Mouse (Mus musculus): ENCODE data around the gene Ankrd9. TPM values are rescaled to one million over a fixed set of nuclear protein-coding genes. Genes with fewer than 3 reads are reported as not detected.

Ankrd9 gene
- polyA plus RNA-seq, 1 experiment from 2014 or later, result 14.2 TPM

DNA sequence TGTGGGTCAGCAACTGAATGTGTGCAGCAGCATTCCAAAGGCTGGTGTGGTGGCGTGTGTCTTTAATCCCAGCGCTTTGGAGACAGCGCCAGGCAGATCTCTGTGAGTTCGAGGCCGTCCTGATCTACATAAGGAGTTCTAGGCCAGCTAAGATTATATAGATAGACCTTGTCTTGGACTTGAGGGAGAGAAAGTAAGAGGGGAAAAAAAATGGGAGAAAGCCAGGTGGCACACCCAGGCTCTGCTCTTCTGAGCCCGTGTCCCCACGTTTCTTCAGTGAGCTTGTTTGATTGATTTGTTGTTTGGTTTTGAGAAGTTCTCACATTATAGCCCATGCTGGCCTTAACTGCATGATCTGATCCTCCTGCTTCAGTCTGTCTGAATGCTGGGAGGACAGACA lies 11.7 kb upstream of the Ankrd9 start:
- Histone ChIP-seq H3K4me2 (no peak overlapping the region), H3K9ac (no peak overlapping the region), H3K36me3 (no peaks in the 10 kb centered on the region), H3K4me3 (no peak overlapping the region), H3K4me1 (replicated peaks) (peaks cover 6% of the 10 kb centered on the region; the same call in 1 of the 2 replicates), H3K27me3 (replicated peaks) (no peaks in the 10 kb centered on the region; the same call in 1 of the 2 replicates), H3K27ac (ENCODE audit: poor library complexity, severe bottlenecking) (no peak overlapping the region), H3K9me3 (replicated peaks) (no peaks in the 10 kb centered on the region)
- no peak for ATAC-seq (ENCODE audit: insufficient number of reproducible peaks, low FRiP score)
- WGBS, result 90% methylated on average over 7 of the region's 7 CpGs

DNA sequence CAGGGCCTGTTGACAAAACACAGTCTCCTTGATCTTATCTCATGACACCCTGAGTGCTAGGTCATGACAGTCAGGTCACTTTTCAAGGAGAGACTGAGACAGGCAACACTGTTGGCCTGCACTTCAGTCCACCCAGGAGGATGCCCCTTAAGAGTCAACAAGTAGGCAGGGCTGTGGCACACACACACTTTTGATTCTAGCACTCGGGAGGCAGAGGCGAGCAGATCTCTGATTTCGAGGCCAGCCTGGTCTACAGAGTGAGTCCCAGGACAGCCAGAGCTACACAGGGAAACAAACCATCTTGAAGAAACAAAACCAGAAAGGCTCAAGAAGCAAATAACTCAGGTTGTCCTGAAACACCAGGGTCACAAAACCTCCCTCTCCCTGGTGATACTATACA lies 10.6 kb upstream of the Ankrd9 start:
- Histone ChIP-seq H3K27ac (ENCODE audit: poor library complexity, severe bottlenecking) (no peak overlapping the region), H3K36me3 (no peaks in the 10 kb centered on the region), H3K27me3 (replicated peaks) (no peaks in the 10 kb centered on the region; the same call in 1 of the 2 replicates), H3K4me3 (no peak overlapping the region), H3K4me1 (replicated peaks) (peaks cover 6% of the 10 kb centered on the region; the same call in 1 of the 2 replicates), H3K4me2 (no peak overlapping the region), H3K9ac (no peak overlapping the region), H3K9me3 (replicated peaks) (no peaks in the 10 kb centered on the region)
- WGBS, result 84% methylated on average over 3 of the region's 3 CpGs
- no peak for ATAC-seq (ENCODE audit: insufficient number of reproducible peaks, low FRiP score)

DNA sequence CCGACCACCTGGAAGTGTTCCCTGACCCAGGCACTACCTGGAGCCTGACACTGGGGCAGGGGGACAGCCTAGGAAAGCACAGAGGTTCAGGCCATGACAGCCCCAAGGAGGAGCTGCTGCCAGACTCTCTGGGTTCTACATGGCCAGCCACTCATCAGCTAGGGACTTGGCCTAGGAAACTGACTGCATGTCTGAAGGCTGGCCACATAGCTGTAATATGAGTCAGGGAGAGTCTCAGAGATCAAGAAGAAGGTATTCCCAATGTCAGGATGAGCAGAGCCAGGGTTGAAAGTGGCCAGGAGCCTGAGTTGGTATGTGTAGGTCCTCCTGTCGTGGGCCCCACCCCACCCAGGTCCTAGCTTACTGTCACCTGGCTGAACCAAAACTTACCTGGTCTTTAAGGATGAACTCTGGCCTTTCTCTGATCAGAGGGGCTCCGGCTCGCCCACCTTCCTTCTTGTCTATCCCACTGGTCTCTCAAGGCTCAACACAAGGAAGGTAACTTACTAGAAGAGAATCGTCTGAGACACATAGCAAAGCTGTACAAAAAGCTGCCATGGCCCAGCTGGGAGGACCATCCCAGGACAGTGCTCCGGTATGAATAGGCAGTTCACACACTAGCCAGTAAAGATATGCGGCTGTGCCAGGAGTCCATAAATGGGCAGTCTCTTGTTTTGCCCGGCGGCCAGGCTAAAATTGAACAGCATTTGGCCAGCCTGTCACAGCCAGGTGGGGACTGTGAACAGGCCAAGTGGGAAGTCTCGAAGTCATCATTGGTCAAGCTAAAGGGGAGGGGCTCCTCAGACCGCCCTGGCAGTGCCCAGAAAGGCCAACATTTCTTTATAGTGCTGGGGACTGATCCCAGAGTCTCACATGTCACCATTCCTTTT lies 7.9 kb upstream of the Ankrd9 start:
- no peaks in the 10 kb centered on the region; the same call in 1 of the 2 replicates for H3K27me3 ChIP-seq (replicated peaks)
- H3K4me2 ChIP-seq, result no peak overlapping the region
- H3K27ac ChIP-seq (ENCODE audit: poor library complexity, severe bottlenecking), result no peak overlapping the region
- 79% methylated on average over 11 of the region's 11 CpGs for WGBS
- 0 out of 2 replicates have a peak, but pooled peaks cover 6% of the 10 kb centered on the region for H3K4me1 ChIP-seq (replicated peaks)
- no peak for ATAC-seq (ENCODE audit: insufficient number of reproducible peaks, low FRiP score)
- H3K36me3 ChIP-seq, result no peaks in the 10 kb centered on the region
- no peaks in the 10 kb centered on the region for H3K9me3 ChIP-seq (replicated peaks)
- H3K4me3 ChIP-seq, result no peak overlapping the region
- no peak overlapping the region for H3K9ac ChIP-seq

DNA sequence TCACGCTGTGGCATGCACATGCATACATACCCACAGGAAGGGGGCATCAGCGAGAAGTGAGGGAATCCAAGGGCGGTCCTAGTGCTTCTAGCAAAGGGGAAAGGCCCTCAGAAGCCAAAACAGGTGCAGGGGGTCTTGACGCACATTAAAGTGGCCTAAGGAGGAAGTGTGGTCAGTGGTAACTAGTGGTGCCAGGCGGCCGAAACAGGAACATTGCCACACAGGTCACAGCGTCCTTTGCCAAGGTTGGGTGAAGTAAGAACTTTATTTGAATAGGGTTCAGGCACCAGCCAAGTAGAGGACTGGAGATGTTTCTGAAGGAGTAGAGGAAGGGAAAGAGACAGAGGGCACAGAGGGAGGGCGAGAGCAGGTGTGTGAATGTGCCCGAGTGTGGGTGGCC lies 6.3 kb upstream of the Ankrd9 start:
- no peaks in the 10 kb centered on the region; the same call in 1 of the 2 replicates for H3K27me3 ChIP-seq (replicated peaks)
- H3K4me1 ChIP-seq (replicated peaks), result no peaks in the 10 kb centered on the region
- H3K36me3 ChIP-seq, result no peaks in the 10 kb centered on the region
- H3K9me3 ChIP-seq (replicated peaks), result no peaks in the 10 kb centered on the region
- no peak overlapping the region for H3K4me2 ChIP-seq
- no peak overlapping the region for H3K4me3 ChIP-seq
- WGBS, result 83% methylated on average over 9 of the region's 9 CpGs
- no peak for ATAC-seq (ENCODE audit: insufficient number of reproducible peaks, low FRiP score)
- H3K27ac ChIP-seq (ENCODE audit: poor library complexity, severe bottlenecking), result no peak overlapping the region
- H3K9ac ChIP-seq, result no peak overlapping the region

DNA sequence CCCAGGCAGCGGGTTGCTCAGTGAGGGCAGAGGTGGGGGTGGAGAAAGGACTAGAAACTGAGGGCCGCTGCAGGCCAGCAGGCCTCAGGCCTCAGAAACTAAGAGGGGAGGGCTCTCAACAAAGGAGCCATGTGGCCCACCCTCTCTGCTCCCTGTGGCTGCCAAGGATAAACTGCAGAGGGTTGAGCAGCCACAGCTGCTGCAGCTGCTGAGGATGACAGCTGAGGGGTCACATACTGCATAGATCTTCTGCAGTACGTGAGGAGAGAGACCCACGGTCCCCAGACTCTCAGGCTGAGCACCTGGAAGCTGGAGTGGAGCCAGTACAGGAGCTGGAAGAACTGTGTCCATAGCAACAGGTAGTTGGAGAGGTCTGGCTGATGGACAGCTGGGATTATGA lies 5.8 kb upstream of the Ankrd9 start:
- H3K4me3 ChIP-seq, result no peak overlapping the region
- H3K4me1 ChIP-seq (replicated peaks), result peaks cover under 1% of the 10 kb centered on the region; the same call in 1 of the 2 replicates
- no peak for ATAC-seq (ENCODE audit: insufficient number of reproducible peaks, low FRiP score)
- H3K9me3 ChIP-seq (replicated peaks), result no peaks in the 10 kb centered on the region
- H3K9ac ChIP-seq, result no peak overlapping the region
- no peak overlapping the region for H3K4me2 ChIP-seq
- H3K36me3 ChIP-seq, result no peaks in the 10 kb centered on the region
- no peaks in the 10 kb centered on the region; the same call in 1 of the 2 replicates for H3K27me3 ChIP-seq (replicated peaks)
- no peak overlapping the region for H3K27ac ChIP-seq (ENCODE audit: poor library complexity, severe bottlenecking)
- WGBS, result 65% methylated on average over 4 of the region's 4 CpGs

DNA sequence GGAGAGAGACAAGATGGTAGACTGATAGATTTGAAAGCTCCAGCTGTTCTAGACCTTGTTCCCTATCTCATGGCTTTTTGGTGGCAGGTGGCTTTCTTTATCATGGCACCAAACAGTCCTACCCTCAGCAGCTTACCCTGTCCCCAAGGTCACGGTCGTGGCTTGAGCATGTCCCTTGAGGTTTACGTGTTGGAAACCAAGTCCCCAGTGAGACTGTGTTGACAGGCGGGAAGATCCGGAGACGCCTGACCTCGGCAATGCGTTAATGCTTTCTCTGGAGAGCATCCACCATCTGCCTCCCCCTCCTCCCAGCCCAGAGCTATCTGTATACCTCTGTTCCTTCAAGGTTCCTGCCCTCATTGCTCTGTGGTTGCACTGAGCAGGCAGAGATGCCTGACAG lies 4.9 kb upstream of the Ankrd9 start:
- Histone ChIP-seq H3K27ac (ENCODE audit: poor library complexity, severe bottlenecking) (no peak overlapping the region), H3K9me3 (replicated peaks) (no peaks in the 10 kb centered on the region), H3K9ac (no peak overlapping the region), H3K4me3 (no peak overlapping the region), H3K27me3 (replicated peaks) (no peaks in the 10 kb centered on the region; the same call in 1 of the 2 replicates), H3K4me1 (replicated peaks) (peaks cover 5% of the 10 kb centered on the region), H3K4me2 (no peak overlapping the region), H3K36me3 (no peaks in the 10 kb centered on the region)
- WGBS, result 60% methylated on average over 8 of the region's 8 CpGs
- no peak for ATAC-seq (ENCODE audit: insufficient number of reproducible peaks, low FRiP score)

DNA sequence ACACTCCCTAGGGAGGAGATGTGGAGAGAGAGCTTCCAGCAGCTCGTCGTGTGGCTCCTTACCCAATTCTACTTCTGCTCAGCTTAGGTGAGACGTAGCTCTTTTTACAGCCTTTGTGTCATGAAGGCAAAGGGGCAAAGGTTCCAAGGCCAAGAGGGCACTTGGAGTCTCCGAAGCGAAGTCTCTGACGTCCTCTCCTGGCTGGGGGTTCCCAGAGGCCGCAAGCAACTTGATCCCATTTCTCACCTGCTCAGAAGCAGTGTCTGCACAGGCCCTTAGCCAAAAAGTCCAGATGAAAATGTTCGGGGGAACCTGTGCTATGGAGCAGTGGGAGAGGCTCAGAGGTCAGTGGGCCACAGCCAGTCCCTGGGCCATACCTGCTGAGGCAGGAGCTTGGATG lies 4.2 kb upstream of the Ankrd9 start:
- Histone ChIP-seq H3K9me3 (replicated peaks) (no peaks in the 10 kb centered on the region), H3K27me3 (replicated peaks) (no peaks in the 10 kb centered on the region; the same call in 1 of the 2 replicates), H3K4me3 (no peak overlapping the region), H3K27ac (ENCODE audit: poor library complexity, severe bottlenecking) (no peak overlapping the region), H3K9ac (no peak overlapping the region), H3K4me2 (no peak overlapping the region), H3K36me3 (no peaks in the 10 kb centered on the region), H3K4me1 (replicated peaks) (peaks cover 8% of the 10 kb centered on the region)
- WGBS, result 82% methylated on average over 8 of the region's 8 CpGs
- no peak for ATAC-seq (ENCODE audit: insufficient number of reproducible peaks, low FRiP score)

DNA sequence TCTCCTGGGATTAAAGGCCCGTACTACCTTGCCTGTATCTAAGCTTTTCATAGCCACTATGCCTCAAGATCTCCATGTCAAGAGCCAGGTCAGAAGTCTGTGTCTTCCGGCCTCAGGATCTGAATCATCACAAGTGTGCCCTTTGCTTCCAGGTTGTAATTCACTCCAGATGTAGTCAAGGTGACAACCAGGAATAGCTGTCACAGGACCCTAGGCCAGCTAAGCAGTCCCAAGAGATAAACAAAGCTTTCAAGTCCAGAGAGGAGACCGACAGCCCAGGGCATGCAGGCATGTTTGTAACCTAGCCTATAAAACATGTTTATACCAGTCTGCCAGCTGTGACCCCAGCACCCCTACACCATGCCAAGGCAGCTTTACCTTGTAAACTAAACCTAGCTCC lies 2.9 kb upstream of the Ankrd9 start:
- Histone ChIP-seq H3K9me3 (replicated peaks) (no peaks in the 10 kb centered on the region), H3K4me1 (replicated peaks) (peaks cover 18% of the 10 kb centered on the region), H3K4me2 (no peak overlapping the region), H3K36me3 (peaks cover 8% of the 10 kb centered on the region), H3K9ac (no peak overlapping the region), H3K27me3 (replicated peaks) (peaks cover 8% of the 10 kb centered on the region; the same call in 1 of the 2 replicates), H3K4me3 (no peak overlapping the region), H3K27ac (ENCODE audit: poor library complexity, severe bottlenecking) (no peak overlapping the region)
- 75% methylated on average over 3 of the region's 3 CpGs for WGBS
- no peak for ATAC-seq (ENCODE audit: insufficient number of reproducible peaks, low FRiP score)

DNA sequence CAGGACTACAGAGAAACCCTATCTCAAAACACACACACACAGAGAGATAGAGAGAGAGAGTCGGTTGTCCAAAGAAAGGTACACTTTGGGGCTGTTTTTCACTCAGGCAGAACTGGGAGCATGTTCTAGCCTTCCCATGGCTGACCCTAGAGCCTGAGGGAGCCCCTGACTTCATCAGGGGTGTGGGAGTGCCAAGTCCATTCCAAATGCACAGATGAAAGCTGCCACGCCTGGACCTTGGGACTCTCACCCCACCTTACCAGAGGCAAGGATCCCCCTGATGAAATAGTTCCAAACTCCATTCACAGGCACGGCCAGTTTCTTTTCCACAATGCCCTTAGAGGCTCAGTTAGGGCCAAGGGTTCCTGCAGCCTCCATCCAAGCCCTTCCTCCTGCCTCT lies 968 bp upstream of the Ankrd9 start:
- Histone ChIP-seq H3K4me1 (replicated peaks) (peaks cover 18% of the 10 kb centered on the region), H3K36me3 (peaks cover 25% of the 10 kb centered on the region), H3K4me3 (no peak overlapping the region), H3K27me3 (replicated peaks) (peaks cover 9% of the 10 kb centered on the region; the same call in 1 of the 2 replicates), H3K9me3 (replicated peaks) (no peaks in the 10 kb centered on the region), H3K9ac (no peak overlapping the region; the same call in 1 of the 2 replicates), H3K27ac (ENCODE audit: poor library complexity, severe bottlenecking) (no peak overlapping the region), H3K4me2 (peak overlapping the region; percentile 94; the same call in 1 of the 2 replicates)
- WGBS, result 69% methylated on average over 3 of the region's 3 CpGs
- ATAC-seq (ENCODE audit: insufficient number of reproducible peaks, low FRiP score), result no peak

DNA sequence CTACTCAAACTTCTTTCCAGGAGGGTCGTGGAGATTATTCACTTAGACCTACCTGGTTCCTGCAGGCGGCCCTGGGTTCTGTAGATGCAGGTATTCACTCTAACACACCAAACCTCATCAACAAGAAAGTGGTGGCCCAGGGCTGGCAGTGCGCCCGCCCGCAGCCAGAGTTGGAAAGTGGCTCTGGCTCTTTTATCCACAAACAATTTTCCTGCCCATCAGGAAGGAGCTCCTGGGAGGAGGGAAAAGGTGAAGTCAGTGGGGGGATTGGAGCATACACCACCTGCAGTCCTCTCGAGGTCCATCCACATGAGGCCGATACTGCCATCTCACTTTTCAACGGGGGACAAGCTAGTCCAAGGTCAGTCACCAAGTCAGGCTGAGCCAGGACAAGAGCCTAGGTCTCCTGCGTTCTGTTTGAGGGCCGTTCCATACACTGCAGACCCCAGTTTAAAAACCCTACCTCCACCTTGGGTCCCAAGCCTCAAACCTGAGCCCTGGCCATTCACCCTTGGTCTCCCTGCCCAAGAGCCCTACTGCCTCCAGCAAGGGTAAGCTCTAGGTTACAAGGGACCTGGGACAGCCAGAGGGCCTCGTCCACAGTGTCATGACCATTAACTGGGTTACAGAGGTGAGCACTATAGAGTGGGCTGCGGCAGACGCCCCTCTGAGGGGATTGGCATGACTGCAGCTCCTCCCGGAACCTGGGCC lies 789 bp downstream of the Ankrd9 start:
- Histone ChIP-seq H3K36me3 (peaks cover 35% of the 10 kb centered on the region), H3K9ac (peak overlapping the region; percentile 90), H3K4me1 (replicated peaks) (peaks cover 18% of the 10 kb centered on the region), H3K27ac (ENCODE audit: poor library complexity, severe bottlenecking) (peak overlapping the region; percentile 85), H3K27me3 (replicated peaks) (peaks cover 9% of the 10 kb centered on the region; the same call in 1 of the 2 replicates), H3K9me3 (replicated peaks) (no peaks in the 10 kb centered on the region), H3K4me3 (peak overlapping the region; percentile 82), H3K4me2 (peak overlapping the region; percentile 94)
- no peak for ATAC-seq (ENCODE audit: insufficient number of reproducible peaks, low FRiP score)
- 33% methylated on average over 14 of the region's 14 CpGs for WGBS

DNA sequence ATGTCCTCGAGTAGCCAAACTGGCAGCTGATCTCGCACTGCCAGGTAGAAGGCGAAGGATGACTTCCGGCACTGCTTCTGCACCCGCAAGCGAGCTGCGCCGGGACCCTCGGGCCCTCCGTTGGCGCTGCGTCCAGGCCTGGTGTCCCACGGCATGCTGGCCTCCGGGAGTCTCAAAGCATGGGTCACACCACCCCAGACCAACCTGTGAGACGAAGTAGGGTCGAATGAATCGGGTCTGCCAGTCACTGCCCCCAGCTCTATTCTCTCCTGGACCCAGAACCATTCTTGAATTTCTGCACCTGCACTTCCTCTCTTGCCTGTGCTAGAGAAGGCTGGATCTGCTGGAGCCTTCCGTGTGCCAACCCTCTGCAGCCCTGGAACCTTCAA lies 1.5 kb downstream of the Ankrd9 start:
- Histone ChIP-seq H3K9me3 (replicated peaks) (no peaks in the 10 kb centered on the region), H3K27me3 (replicated peaks) (peaks cover 9% of the 10 kb centered on the region; the same call in 1 of the 2 replicates), H3K9ac (peak overlapping the region; percentile 90; the same call in 1 of the 2 replicates), H3K4me2 (peak overlapping the region; percentile 94), H3K4me1 (replicated peaks) (peaks cover 18% of the 10 kb centered on the region), H3K4me3 (peak overlapping the region; percentile 82), H3K27ac (ENCODE audit: poor library complexity, severe bottlenecking) (no peak overlapping the region), H3K36me3 (peaks cover 41% of the 10 kb centered on the region)
- 86% methylated on average over 18 of the region's 18 CpGs for WGBS
- ATAC-seq (ENCODE audit: insufficient number of reproducible peaks, low FRiP score), result no peak
